Mouse (Mus musculus) CH12.LX (cell line): ENCODE measurements around the gene Haao. TPM values are rescaled to one million over a fixed set of nuclear protein-coding genes. Genes with fewer than 3 reads are reported as not detected.

Source experiments
- DNase-seq: peaks from one replicate; pipeline ENCODE4 v3.0.0-alpha.2; 2013; ENCODE audit errors: extremely low read depth
- H3K27ac ChIP-seq: 2 replicates; pipeline ENCODE4 v1.5.1; 2012; ENCODE audit warnings: low read depth, mild to moderate bottlenecking, control low read depth, moderate library complexity; ENCODE audit not compliant: insufficient read depth
- H3K27me3 ChIP-seq: replicated peaks from 2 replicates; pipeline ENCODE3; 2012; ENCODE audit warnings: inconsistent platforms
- H3K36me3 ChIP-seq, 2 experiments: replicated peaks in 1 of 2; 2 replicates each; pipeline versions ENCODE3 to v1.6.1; 2012; ENCODE audit warnings: inconsistent platforms in 1 of 2, low read length in 1 of 2, mild to moderate bottlenecking in 1 of 2, mixed read lengths in 1 of 2, moderate library complexity in 1 of 2; ENCODE audit not compliant: control insufficient read depth in 1 of 2, insufficient read depth in 1 of 2
- H3K4me1 ChIP-seq, 2 experiments: 2 replicates each; pipeline ENCODE4 v1.6.1; 2012; ENCODE audit warnings: inconsistent platforms in 1 of 2, moderate library complexity in 1 of 2; ENCODE audit not compliant: insufficient read depth in 2 of 2, control insufficient read depth in 1 of 2
- H3K4me2 ChIP-seq: 2 replicates; pipeline ENCODE4 v1.6.1; 2012; ENCODE audit warnings: low read depth, mild to moderate bottlenecking, control low read depth; ENCODE audit not compliant: poor library complexity, insufficient read depth, severe bottlenecking
- H3K4me3 ChIP-seq, 3 experiments: fragments of 150-350 bp in 1 of 3; sonication (generic) in 1 of 3; replicated peaks in 1 of 3; 2 replicates each; pipeline versions ENCODE3 to v1.5.1; 2011 to 2012; ENCODE audit warnings: low read depth in 2 of 3, low read length in 2 of 3, mild to moderate bottlenecking in 2 of 3, moderate library complexity in 2 of 3, control low read depth in 1 of 3, improper control_type of control experiment in 1 of 3, inconsistent platforms in 1 of 3, mixed read lengths in 1 of 3; ENCODE audit not compliant: poor library complexity in 1 of 3
- H3K79me2 ChIP-seq: replicated peaks from 2 replicates; pipeline ENCODE4 v1.6.1; 2012; ENCODE audit warnings: mild to moderate bottlenecking, moderate library complexity; ENCODE audit not compliant: control insufficient read depth, poor library complexity, insufficient read depth, severe bottlenecking; ENCODE audit errors: extremely low read depth
- H3K9ac ChIP-seq: 2 replicates; pipeline ENCODE4 v1.6.1; 2012; ENCODE audit warnings: low read depth, mild to moderate bottlenecking, control low read depth, moderate library complexity; ENCODE audit not compliant: insufficient read depth
- H3K9me3 ChIP-seq: replicated peaks from 2 replicates; pipeline ENCODE3; 2012; ENCODE audit warnings: low read length, inconsistent platforms, mixed read lengths
- CHD1 ChIP-seq: IDR thresholded peaks from 2 replicates; pipeline ENCODE4 v1.6.1; 2012; ENCODE audit warnings: low read depth, low read length, improper control_type of control experiment, inconsistent platforms
- CTCF ChIP-seq, 2 experiments: IDR thresholded peaks in 1 of 2; conservative IDR thresholded peaks in 1 of 2; 2 replicates each; pipeline ENCODE4 v1.5.1; 2011 to 2012; ENCODE audit warnings: low read depth in 2 of 2, low read length in 2 of 2, improper control_type of control experiment in 1 of 2, inconsistent platforms in 1 of 2, mild to moderate bottlenecking in 1 of 2, moderate library complexity in 1 of 2
- ELF1 ChIP-seq: IDR thresholded peaks from 2 replicates; pipeline ENCODE4 v1.6.1; 2014; ENCODE audit warnings: low read depth, mild to moderate bottlenecking, inconsistent platforms, low read length, improper control_type of control experiment
- EP300 ChIP-seq: IDR thresholded peaks from 2 replicates; pipeline ENCODE4 v1.6.1; 2011; ENCODE audit warnings: low read length, improper control_type of control experiment
- GABPA ChIP-seq: IDR thresholded peaks from 2 replicates; pipeline ENCODE4 v1.6.1; 2012; ENCODE audit warnings: low read depth, low read length, improper control_type of control experiment, inconsistent platforms; ENCODE audit not compliant: insufficient replicate concordance
- IRF4 ChIP-seq: IDR thresholded peaks from 2 replicates; pipeline ENCODE4 v1.6.1; 2014; ENCODE audit warnings: low read depth, mild to moderate bottlenecking, inconsistent platforms, low read length, improper control_type of control experiment
- KAT2A ChIP-seq: IDR thresholded peaks from 2 replicates; pipeline ENCODE4 v1.6.1; 2012; ENCODE audit warnings: low read length, improper control_type of control experiment, inconsistent platforms; ENCODE audit not compliant: insufficient replicate concordance
- MAZ ChIP-seq: IDR thresholded peaks from 2 replicates; pipeline ENCODE4 v1.6.1; 2012; ENCODE audit warnings: low read depth, mild to moderate bottlenecking, inconsistent platforms, low read length, improper control_type of control experiment, moderate library complexity
- MYC ChIP-seq: IDR thresholded peaks from 2 replicates; pipeline ENCODE4 v1.6.1; 2011; ENCODE audit warnings: low read depth, mild to moderate bottlenecking, improper control_type of control experiment, low read length
- NELFE ChIP-seq: IDR thresholded peaks from 2 replicates; pipeline ENCODE4 v1.6.1; 2011; ENCODE audit warnings: low read depth, low read length, improper control_type of control experiment
- PAX5 ChIP-seq: IDR thresholded peaks from 2 replicates; pipeline ENCODE4 v1.6.1; 2012; ENCODE audit warnings: low read length, inconsistent platforms, mixed read lengths
- POLR2A ChIP-seq: IDR thresholded peaks from 2 replicates; pipeline ENCODE4 v1.6.1; 2011; ENCODE audit warnings: low read depth, mild to moderate bottlenecking, improper control_type of control experiment, low read length
- POLR2AphosphoS2 ChIP-seq: IDR thresholded peaks from 2 replicates; pipeline ENCODE4 v1.6.1; 2011; ENCODE audit warnings: low read depth, low read length, improper control_type of control experiment
- RAD21 ChIP-seq: IDR thresholded peaks from 2 replicates; pipeline ENCODE4 v1.6.1; 2011; ENCODE audit warnings: low read depth, mild to moderate bottlenecking, low read length, improper control_type of control experiment, moderate library complexity
- SIN3A ChIP-seq: IDR thresholded peaks from 2 replicates; pipeline ENCODE4 v1.6.1; 2012; ENCODE audit warnings: low read length, improper control_type of control experiment, inconsistent platforms
- SMC3 ChIP-seq: IDR thresholded peaks from 2 replicates; pipeline ENCODE4 v1.6.1; 2011; ENCODE audit warnings: low read depth, low read length, improper control_type of control experiment
- TBP ChIP-seq: conservative IDR thresholded peaks from 2 replicates; pipeline ENCODE4 v1.6.1; 2011; ENCODE audit warnings: low read depth, low read length, improper control_type of control experiment
- UBTF ChIP-seq: IDR thresholded peaks from 2 replicates; pipeline ENCODE4 v1.6.1; 2012; ENCODE audit warnings: low read depth, mild to moderate bottlenecking, inconsistent platforms, low read length, improper control_type of control experiment, moderate library complexity
- USF2 ChIP-seq: conservative IDR thresholded peaks from 2 replicates; pipeline ENCODE4 v1.6.1; 2011; ENCODE audit warnings: low read depth, low read length, improper control_type of control experiment
- ZC3H11A ChIP-seq: IDR thresholded peaks from 2 replicates; pipeline ENCODE4 v1.6.1; 2012; ENCODE audit warnings: low read depth, mild to moderate bottlenecking, inconsistent platforms, low read length, improper control_type of control experiment
- ZKSCAN1 ChIP-seq: IDR thresholded peaks from 2 replicates; pipeline ENCODE4 v1.6.1; 2012; ENCODE audit warnings: low read depth, inconsistent platforms, low read length, improper control_type of control experiment, borderline replicate concordance
- ZNF384 ChIP-seq: IDR thresholded peaks from 2 replicates; pipeline ENCODE4 v1.6.1; 2012; ENCODE audit warnings: low read depth, low read length, improper control_type of control experiment, inconsistent platforms
- dilution Hi-C: fragments of 300-500 bp; cut with MboI; formaldehyde crosslinking; loops from 2 replicates; pipeline ENCODE4 v1.14.3; 2020; ENCODE audit warnings: low sequenced_read_pairs; ENCODE audit not compliant: extremely low pct_unique_long_range_greater_than_20kb, extremely low pct_ligation_motif_present
- in situ Hi-C: fragments of 300-500 bp; cut with MboI; formaldehyde crosslinking; loops from 3 replicates; pipeline ENCODE4 v1.14.3; 2019; ENCODE audit warnings: low sequenced_read_pairs, low pct_ligation_motif_present, low pct_unique_long_range_greater_than_20kb, mixed read lengths
- polyA plus RNA-seq: library from polyadenylated mRNA; unstranded; fragments of >175 nt; gene quantifications from 2 replicates; pipeline ENCODE4 v1.2.1, GENCODE M21; 2012; ENCODE audit warnings: low read depth; ENCODE audit not compliant: insufficient read length
- total RNA-seq, 2 experiments: library from RNA; depleted of rRNA; stranded (reverse); fragments of 300-350 nt in 1 of 2; fragments of >200 nt in 1 of 2; gene quantifications; 2 replicates each; pipeline ENCODE4 v1.2.3; 2012 to 2014

Gene Haao
- total and polyA plus RNA-seq, 3 experiments = 18.6 to 30.6 (median 19.1) TPM

DNA sequence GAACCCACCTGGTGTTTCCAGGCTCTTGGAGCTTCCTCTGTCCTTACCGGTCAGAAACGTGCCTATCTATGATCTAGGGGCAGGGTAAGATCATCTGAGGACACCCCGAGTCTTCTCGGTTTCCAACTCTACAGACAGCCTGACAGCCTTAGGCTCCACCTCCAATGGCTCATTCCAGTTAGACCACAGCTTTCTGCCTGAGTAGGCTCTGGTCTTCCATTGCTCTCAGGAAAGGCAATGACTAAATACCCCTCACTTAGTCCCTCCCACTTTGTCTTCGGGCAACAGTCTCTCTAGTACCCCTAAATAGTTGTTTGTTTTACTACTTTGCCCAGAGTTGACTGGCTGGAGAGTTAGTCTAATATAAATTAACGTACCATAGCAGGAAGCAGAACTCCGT is 30.8 kb downstream of the Haao start:
- in situ Hi-C loops = loop anchor here (5.0 kb wide), 1 partner anchor 35 kb away; no protein-coding TSS in a partner anchor
- Histone ChIP-seq H3K79me2 (no peaks in the 10 kb centered on the region), H3K36me3 (peaks cover 2 to 30% of the 10 kb centered on the region in 2 experiments), H3K27me3 (no peaks in the 10 kb centered on the region), H3K9ac (no peak overlapping the region), H3K4me2 (no peak overlapping the region), H3K4me3 (no peak overlapping the region), H3K27ac (no peak overlapping the region), H3K4me1 (peaks cover 6 to 27% of the 10 kb centered on the region in 2 experiments), H3K9me3 (no peaks in the 10 kb centered on the region)
- dilution Hi-C loops = no loop called here
- no peak for TF ChIP-seq IRF4
- no peak for TF ChIP-seq ZC3H11A
- TF ChIP-seq SIN3A = no peak
- no peak for TF ChIP-seq KAT2A
- no peak for TF ChIP-seq USF2
- no peak for TF ChIP-seq POLR2AphosphoS2
- TF ChIP-seq SMC3 = no peak
- TF ChIP-seq EP300 = no peak
- no peak for TF ChIP-seq MYC
- DNase-seq = peak; percentile 55

DNA sequence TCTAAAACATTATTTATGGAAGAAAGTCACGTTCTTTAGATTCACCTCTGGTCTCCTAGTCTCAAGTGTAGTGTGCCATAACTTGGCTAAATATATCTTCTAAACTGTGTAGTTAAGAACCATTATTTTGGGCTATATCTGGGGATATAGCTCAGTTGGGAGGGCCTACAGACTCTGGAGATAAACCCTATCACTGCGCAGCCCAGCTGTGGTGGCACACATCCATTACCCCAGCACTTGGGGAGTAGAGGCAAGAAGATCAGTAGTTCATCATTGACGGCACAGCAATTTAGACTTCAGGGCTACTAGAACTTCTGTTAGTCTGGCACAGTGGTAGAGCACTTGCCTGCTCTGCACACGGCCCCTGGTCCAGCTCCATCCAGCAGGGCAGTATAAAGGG is 34.7 kb downstream of the Haao start:
- no peaks in the 10 kb centered on the region for H3K27me3 ChIP-seq
- in situ Hi-C loops (no loop called here), dilution Hi-C loops (no loop called here)
- H3K4me3 ChIP-seq = no peak overlapping the region
- H3K79me2 ChIP-seq = no peaks in the 10 kb centered on the region
- no peak for DNase-seq
- no peaks in the 10 kb centered on the region for H3K9me3 ChIP-seq
- H3K36me3 ChIP-seq = peaks cover 10 to 53% of the 10 kb centered on the region in 2 experiments
- peaks cover 6 to 48% of the 10 kb centered on the region in 2 experiments for H3K4me1 ChIP-seq
- no peak overlapping the region for H3K4me2 ChIP-seq
- TF ChIP-seq EP300 = no peak
- TF ChIP-seq MAZ = no peak
- TF ChIP-seq PAX5 = no peak
- TF ChIP-seq POLR2AphosphoS2 = no peak
- TF ChIP-seq TBP = no peak
- no peak for TF ChIP-seq ZNF384
- no peak for TF ChIP-seq NELFE
- TF ChIP-seq ELF1 = no peak
- no peak for TF ChIP-seq RAD21
- TF ChIP-seq CHD1 = no peak
- no peak for TF ChIP-seq UBTF
- no peak for TF ChIP-seq CTCF (conservative IDR thresholded peaks at IDR 0.05 in 1 of 2, IDR thresholded peaks at IDR 0.05 in 1 of 2; ENCODE audit: low read depth in 2 of 2, low read length in 2 of 2)
- TF ChIP-seq SMC3 = no peak
- no peak for TF ChIP-seq POLR2A
- no peak for TF ChIP-seq GABPA
- TF ChIP-seq ZKSCAN1 = no peak
- TF ChIP-seq ZC3H11A = no peak
- no peak for TF ChIP-seq USF2
- H3K9ac ChIP-seq = no peak overlapping the region
- no peak overlapping the region for H3K27ac ChIP-seq
